Mouse (Mus musculus): ENCODE measurements at regions not wholly inside any gene's neighbourhood (a gene's known extent, or its start where the extent isn't known, plus 50 kb on each side); places are given as distances from the start of the nearest gene placed in this dataset.
"Not testable (repeated sequence)": the region's sequence is repeated elsewhere in the genome, so short reads cannot be mapped to it uniquely, and the experiment has no call there.

DNA sequence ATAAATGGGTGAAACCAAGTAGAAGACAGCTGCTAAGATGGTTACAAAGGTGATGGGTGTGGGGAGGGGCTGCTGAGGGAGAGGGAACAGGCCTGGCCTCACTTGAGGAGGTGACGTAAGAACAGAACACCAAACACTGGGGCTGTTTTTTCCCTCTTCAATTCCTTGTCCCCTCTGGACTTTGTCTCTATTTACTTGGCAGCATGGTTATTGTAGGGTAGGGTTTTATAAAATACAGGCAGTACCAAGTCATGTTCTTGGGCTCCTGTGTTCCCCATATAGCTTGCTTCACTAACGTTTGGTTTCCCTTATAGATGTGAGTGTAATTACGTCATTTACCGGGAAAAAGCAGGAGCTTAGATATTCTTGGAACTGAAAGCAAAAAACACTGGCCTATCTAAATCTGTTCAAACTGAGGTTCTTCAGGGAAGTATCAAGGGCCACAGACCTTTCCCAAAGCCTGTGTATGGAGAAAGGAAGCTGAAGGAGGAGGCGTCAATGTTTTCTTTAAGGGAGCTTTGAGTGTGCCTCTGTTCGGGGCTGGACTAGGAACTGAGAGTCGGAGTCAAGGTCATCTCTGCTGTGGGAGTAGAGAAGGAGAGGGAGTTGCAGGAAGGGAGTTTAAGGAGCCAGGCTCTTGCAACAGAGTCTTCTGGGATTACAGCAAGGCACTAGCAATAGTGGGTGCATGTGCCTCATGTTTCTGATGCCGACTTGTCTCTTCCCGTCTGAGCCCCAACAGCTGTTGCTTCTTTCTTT lies 85.1 kb upstream of the Atp1b1 start:
- DNase-seq: peak; percentile 14

DNA sequence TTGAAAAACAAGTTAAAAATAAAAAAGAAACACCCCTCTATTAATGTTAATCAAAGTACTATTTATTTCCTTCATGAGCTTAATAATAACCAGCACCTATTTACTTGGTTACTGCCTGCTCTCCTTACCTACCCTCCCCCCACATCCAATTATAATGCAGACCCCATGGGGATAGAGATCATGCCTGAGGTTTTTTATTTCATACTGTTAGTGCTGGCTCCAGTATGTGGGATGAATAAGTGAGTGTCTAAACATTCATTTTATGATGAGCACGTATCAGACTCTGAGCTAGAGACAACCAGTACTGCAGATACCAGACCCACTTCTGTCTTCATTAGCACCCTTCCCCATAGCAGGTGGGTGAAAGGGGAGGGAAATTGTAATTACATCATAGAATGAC lies 83.6 kb upstream of the Atp1b1 start:
- DNase-seq: no peak

DNA sequence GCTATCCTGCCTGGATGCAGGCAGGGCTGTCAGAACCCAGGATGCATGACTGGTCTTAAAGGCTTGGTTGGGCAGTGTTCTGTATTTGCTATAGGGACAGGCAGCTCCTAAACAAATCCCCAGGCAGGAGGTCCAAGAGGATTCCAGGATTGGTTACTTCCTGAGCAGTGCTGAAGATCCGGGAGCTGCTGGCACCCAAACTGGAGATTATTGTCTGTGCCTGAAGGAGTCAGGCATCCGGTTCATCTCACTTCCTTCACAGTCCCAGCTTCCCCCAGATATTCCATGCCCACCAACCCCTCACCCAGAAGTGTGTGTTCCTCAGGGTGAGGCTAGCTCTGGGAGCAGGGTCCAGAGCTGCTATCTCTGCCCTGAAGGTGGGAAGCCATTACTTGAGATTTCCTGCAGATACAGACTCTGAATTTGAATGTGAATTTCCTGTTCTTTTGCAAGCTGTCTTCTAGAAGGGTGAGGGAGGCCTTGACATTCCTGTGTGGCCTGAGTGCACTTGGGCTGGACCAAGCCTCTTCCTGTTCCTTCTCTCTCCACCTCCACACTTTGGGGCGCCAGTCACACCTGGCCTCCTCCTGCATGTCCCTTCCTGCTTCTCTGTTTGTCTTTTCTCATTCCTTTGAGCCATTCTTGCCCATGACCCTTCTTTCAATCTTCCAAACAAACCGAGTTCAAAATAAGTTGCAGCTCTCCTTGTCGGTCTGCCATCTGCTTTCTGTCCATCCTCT lies 80.3 kb upstream of the Atp1b1 start:
- DNase-seq: no peak

DNA sequence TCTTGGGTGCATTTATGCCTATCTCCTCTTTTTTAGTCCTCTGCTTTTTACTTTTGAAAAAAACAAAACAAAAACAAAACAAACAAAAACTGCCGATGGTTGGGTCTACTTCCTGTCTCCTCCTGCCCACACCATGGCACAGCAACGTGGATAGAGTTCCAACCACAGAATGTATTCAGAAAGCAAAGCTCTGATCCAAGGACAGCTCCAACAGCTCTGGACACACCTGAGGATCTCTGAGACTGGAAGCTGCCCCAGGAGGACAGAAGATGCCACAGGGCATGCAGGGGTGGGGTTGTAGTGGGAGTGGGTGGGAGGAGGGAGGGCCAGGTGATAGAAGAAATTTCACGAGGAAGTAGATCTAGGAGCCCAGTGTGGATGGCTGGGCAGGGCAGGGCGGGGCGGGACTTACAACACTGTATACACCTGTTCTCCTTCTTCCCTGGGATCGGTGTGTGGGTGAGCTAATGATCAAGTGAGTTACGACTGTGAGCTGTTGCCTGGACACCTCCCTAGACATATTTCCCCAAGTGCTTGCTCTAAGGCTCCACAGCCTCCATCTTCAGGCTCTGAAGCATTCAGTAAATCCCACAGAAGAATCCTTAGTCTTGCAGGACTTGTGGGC lies 79.3 kb upstream of the Atp1b1 start:
- DNase-seq: no peak

DNA sequence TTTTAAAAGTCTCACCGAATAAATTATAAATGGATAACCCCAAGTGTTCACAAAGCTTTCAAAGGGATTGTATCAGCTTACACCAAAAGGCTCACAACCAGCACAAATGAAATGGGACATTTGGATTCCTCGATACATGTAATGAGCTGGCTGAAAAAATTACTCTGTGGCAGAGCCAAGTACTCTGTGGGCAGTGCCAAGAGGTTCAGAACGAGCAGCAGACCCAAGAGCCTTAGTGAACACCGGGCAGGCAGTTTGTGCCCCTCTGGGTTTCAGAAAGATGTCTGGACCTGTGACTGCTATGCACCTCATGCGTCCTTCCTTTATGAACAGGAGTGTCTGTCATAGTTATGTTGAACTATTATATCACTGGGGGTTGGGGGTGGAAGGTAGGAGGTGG lies 74.0 kb upstream of the Atp1b1 start:
- no peak for DNase-seq

DNA sequence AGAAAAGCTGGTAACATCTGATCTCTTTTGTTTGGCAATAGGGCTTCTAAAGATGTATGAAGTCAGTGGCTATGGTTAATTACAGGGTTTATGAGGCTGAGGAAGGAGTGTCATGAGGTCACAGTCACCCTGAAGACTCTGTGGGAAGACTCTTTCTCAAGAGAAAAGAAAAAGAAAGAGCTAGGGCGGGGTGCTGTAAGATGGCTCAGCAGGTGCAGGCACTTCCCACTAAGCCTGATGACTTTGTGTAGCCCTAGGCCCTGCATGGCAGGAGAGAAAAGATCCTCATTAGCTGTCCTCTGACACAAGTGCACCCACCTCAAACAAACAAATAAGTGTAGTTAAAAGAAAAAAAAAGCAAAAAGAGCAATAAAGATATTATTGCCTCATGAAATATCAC lies 73.6 kb upstream of the Atp1b1 start:
- no peak for DNase-seq

DNA sequence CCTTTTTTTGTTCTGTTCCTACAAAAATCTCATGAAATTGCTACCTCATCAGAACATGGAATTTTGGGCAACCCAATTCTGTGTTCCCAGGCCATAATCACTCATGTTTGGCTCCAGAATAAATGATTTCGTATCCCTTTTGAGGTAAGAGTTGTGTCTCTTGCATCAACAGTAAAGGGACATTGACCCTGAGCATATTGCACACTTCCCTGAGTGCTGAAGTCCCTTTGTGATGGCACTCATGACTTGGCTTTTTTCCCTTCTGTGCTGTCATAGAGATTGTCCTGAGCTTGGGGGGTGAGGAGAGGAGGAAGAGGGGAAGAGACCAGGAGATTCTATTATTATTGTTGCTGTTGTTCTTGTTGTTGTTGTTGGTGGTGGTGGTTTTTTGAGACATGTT lies 68.6 kb upstream of the Atp1b1 start:
- no peak for DNase-seq

DNA sequence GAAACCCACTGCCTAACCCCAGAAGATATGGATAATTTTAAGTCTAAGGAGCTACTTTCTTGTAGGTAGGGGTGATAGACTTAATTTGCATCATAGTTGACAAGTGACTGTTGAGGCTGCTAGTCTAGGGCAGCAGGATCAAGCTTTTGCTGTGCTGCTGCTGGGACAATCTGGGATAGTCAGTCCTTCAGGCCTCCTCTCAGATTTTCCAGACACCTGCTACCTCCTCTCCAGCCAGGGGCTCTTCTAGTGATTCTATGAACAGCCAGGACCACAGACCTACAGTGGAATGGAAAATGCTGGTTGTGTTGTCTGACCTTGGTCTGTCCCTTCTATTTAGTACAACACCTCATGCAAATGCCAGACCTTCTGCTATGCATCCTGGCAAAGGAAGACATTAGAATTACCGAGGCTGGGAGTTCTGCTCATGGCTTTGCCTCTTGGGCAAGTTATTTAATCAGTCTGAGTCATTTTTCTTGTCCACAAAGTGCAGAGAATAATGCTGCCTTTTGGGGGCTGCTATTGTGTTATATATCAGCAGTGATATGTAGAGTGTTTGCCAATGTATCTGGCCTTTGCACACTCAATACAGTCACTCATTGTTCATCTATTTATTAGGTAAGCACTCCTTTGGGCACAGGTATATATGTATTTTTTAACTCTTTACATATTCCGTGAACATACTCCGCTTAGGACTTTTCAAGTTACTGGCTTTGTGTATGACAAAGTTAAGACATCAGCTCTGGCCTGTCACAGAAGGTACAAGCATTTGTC lies 64.4 kb upstream of the Atp1b1 start:
- DNase-seq: no peak

DNA sequence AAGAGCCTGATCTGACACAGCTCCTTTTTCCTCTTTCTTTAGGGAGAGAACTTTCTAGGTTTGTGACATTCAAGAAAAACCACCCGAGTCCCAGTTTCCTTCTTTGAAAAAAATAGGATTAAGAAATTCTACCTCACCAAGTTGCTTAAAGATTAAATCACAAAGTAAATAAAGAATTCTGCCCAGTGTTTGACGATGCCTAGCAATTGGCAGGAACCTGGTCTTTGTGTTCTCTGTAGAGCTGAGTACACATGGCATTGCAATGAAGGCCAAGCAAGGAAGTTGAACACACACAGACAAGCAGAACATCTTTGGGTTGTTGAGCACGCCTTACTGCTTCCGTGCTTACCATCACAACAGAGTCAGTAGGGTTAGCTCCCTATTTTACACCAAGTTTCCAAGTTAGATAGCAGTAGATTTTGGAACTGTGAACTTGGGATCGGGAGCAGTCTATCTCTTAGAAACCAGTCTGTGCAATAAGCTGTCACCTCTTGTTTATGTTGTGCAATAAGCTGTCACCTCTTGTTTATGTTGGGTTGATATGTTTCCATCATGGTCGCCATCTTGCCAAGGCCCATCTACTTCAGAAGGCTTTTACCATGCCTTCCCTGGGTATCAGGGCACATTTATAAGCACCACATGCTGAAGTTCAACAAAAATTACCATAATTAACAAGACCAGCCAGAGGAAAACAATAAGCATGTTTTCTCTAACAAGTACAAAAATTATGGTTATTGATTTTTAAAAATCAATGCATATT lies 63.4 kb upstream of the Atp1b1 start:
- DNase-seq: no peak

DNA sequence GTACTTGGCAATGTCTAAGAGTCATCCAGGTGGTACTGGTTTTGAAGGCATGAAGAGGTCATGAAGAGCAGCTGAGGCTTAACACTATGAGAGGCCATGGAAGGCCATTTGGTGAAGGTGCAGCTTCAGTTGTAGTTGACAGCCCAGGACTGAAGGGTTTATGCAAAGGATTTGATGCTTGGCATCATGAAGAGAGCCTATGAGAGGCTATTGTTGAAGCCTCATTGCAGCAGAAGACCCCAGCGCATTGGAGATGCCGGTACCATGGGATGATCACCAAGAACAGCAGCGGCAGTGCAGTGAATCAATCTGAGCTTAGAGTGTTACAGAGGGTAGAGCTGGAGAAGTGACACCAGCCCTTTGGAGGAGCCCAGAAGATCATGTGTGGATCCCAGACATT lies 60.7 kb upstream of the Atp1b1 start:
- DNase-seq: no peak

DNA sequence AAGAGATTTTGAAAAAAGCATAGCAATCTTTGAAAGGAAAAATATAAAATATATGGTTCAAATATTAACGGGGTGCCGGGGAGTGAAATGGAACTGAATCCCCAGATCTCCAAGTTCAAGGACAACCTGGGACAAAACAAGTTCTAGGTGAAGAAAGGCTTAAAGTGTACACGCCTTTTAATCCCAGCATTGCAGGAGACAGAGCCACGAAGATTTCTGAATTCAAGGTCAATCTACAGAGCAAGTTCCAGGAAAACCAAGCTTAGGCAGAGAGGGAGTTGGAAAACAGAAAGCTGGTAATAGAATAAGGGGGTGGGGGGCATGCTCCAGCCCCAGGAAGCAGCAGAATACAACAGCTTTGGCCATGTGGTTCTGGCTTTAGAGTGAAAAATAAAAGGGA lies 60.2 kb upstream of the Atp1b1 start:
- DNase-seq: no peak

DNA sequence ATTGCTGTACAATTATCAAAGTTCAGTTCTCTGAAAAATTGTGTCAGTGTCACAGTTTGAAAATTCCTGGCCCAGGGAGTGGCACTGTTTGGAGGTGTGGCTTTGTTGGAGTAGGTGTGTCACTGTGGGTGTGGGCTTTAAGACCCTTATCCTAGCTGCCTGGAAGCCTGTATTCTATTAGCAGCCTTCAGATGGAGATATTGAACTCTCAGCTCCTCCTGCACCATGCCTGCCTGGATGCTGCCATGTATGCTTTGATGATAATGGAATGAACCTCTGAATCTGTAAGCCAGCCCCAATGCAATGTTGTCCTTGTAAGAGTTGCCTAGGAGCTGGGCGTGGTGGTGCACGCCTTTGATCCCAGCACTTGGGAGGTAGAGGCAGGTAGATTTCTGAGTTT lies 59.2 kb upstream of the Atp1b1 start:
- DNase-seq: not testable (repeated sequence)

DNA sequence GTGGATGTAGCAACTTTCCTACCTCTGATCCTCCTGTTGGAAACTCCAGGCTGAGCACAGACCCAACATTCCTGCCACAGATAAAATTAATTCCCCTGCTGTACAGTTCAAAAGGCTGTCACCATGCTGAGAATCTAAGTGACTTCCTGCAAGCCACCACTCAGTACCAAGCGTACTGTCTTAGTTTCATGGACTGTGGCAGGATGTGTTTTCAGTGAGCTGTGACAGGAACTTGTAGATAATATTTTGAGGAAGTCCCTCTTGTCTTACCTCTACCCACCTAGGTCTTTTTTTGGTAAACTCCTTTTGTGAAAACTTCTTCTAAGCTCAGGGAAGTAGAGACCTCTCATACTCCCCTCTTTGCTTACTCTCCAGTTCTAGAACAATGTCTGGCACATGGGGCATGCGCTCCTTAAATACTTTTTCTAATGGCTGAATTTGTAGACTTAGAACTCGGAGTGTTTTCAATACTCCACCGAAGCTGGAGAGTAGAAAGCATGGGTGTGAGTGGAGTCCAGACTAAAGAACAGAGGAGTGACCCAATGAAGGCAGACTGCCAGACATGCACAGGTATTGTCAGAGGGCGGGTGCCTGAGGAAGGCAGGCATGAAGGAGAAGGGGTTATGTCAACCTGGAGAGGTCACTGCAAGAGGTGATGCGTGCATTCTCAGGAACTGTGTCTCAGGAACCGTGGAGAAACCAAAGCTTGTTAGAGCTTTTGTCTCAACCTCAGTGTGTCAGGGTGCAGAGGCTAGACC lies 53.7 kb upstream of the Atp1b1 start:
- no peak for DNase-seq

DNA sequence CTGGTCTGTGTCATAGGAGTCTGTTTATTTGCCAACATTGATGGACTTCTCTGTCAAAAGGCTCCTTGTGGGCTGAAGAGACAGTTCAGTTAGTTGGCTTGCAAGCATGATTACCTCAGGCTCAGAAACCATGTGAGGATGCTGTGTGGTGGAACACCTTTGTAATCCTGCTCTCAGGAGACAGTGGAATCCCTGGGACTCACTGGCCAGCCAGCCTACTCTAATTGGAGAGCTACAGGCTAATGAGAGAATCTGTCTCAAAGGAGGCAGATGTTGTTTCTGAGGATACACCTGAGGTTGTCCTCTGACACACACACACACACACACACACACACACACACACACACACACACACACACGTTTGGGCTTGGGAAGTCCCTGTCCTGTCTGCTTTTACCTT lies 51.1 kb upstream of the Atp1b1 start:
- DNase-seq: no peak

DNA sequence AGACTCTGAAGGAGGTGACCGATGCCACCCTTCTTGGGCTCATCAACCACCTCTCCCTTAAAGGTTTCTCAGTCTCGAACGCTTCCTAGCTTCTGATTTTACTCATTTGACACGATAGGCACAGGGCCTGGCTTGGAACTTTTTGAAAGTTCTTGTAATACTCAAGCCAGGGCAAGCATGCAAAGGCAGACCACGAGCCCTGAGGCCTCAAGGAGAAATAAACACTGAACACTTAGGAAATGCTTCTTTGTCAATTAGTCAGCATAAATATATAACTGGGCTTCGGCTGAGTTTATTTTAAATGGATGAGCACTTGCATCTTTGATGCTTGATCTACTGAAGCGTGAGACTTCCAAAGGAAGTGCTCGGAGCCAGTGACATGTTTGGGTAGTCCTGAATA lies 50.4 kb upstream of the Atp1b1 start:
- no peak for DNase-seq

DNA sequence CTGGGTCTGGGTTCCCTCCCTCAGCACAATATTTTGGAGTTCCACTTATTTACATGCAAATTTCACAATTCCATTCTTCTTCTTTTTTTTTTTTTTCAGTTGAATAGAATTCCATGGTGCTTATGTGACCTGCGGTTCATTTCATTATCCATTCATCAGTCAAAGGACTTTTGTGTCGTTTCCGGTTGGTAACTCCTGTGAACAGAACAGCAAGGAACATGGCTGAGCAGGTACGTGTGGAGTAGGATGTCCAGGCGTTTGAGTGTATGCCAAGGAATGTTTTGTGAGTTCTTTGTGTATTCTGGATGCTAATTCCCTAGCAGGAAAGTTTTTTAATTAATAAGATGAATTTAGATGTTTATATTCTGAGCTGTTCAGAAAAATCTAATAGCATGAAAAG lies 50.0 kb upstream of the Atp1b1 start:
- DNase-seq: no peak
